Mouse (Mus musculus): ENCODE measurements around the gene Slc17a7. TPM values are rescaled to one million over a fixed set of nuclear protein-coding genes. Genes with fewer than 3 reads are reported as not detected.
A peak's percentile ranks its signal among the peaks of the same experiment; 100 is the strongest.

Slc17a7 gene
- polyA plus RNA-seq (2015; fragmentation: Nextera tagmentation; extraction: Ambion mirVana): 0.13 TPM in 1 of 2 replicates, not detected in the other

DNA sequence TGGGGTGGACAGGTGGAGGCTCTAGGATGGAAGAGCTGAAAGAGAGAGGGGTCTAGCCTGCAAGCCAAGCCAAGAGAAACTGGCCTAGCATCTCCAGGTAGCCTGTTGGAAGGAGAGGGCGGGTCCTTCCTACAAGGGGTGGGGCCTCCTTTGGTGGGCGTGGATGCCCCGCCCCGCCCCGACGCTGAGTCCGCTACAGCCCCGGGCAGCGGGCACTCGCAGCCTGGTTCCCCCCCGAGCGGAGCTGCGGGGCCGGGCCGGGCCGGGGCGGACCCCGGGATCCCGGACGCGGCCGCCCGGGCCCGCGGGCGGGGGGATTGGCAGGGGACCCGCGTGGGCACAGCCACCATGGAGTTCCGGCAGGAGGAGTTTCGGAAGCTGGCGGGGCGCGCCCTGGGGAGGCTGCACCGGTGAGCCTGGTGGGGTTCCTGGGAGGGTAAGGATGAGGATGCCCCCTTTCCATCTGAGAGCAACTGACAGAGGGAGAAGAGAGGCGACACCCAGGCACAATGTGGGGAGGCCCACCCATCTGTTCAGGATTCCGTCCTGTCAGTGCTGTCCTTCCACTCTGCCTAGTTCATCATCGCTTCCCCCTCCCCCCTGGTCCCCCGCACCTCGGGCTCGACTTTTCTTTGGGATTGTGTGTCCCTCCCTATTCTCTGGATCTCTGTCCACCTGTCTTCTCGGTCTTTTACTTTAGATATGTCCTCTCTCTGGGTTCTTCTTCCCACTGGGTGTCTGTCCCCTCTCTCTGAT, at the start of gene Slc17a7:
Slc17a7 (plus strand) TSS at position 215 of the 756 bp plus-strand sequence.
- Histone ChIP-seq H3K4me1 (peaks cover 15% of the 10 kb centered on the region), H3K9ac (no peak within 1 kb of the TSS), H3K27me3 (replicated peaks) (peaks cover 63% of the 10 kb centered on the region), H3K4me3 (replicated peaks) (peak within 1 kb of the TSS; percentile 46), H3K9me3 (no peaks in the 10 kb centered on the region), H3K36me3 (peaks cover 5% of the 10 kb centered on the region; the same call in 1 of the 2 replicates), H3K4me2 (peak within 1 kb of the TSS; percentile 80), H3K27ac (no peak within 1 kb of the TSS)
- 2% methylated on average over 37 of the region's 41 CpGs for WGBS
- ATAC-seq (ENCODE audit: insufficient read depth, low FRiP score, low read depth): no peak

DNA sequence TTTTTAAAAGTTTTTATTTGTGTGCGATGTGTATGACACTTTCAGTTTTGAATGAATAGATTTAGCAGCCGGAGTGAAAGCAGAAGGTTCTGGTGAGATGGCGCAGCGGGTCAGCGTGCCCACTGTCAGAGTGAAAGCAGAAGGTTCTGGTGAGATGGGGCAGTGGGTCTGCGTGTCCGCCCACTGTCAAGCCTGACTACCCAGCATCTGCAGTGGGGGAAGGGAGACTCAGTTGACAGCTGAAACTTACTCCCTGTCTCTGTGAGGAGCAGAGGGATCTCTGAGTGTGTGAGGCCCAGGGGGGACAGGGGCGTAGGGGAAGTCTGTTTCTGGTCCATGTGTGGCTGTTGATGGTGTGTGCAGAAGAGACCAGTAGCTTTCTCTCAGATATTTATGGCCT, 46.2 kb upstream of the Slc17a7 start:
- no peak overlapping the region for H3K4me3 ChIP-seq (replicated peaks)
- ATAC-seq (ENCODE audit: insufficient read depth, low FRiP score, low read depth): no peak
- WGBS: 75% methylated on average over 8 of the region's 8 CpGs
- H3K9me3 ChIP-seq: no peaks in the 10 kb centered on the region
- no peak overlapping the region for H3K9ac ChIP-seq
- H3K27me3 ChIP-seq (replicated peaks): no peaks in the 10 kb centered on the region
- H3K36me3 ChIP-seq: peaks cover 28% of the 10 kb centered on the region
- peaks cover 11% of the 10 kb centered on the region for H3K4me1 ChIP-seq
- H3K27ac ChIP-seq: peak overlapping the region; percentile 21; the same call in 1 of the 2 replicates
- H3K4me2 ChIP-seq: no peak overlapping the region

DNA sequence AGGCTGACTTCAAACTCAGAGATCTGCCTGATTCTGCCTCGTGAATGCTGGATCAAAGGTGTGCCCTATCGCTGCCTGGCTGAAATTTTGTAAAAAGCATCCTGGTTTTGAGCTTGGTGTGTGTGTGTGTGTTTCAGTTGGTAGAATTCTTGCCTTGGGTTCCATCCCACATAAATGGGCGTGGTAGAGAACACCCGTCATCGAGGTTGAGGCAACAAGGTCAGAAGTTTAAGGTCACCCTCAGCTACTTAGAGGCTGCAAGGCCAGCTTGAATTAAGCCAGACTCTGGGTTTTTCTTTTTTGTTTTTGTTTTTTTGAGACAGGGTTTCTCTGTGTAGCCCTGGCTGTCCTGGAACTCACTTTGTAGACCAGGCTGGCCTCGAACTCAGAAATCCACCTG, 45.4 kb upstream of the Slc17a7 start:
- no peak overlapping the region for H3K27ac ChIP-seq

DNA sequence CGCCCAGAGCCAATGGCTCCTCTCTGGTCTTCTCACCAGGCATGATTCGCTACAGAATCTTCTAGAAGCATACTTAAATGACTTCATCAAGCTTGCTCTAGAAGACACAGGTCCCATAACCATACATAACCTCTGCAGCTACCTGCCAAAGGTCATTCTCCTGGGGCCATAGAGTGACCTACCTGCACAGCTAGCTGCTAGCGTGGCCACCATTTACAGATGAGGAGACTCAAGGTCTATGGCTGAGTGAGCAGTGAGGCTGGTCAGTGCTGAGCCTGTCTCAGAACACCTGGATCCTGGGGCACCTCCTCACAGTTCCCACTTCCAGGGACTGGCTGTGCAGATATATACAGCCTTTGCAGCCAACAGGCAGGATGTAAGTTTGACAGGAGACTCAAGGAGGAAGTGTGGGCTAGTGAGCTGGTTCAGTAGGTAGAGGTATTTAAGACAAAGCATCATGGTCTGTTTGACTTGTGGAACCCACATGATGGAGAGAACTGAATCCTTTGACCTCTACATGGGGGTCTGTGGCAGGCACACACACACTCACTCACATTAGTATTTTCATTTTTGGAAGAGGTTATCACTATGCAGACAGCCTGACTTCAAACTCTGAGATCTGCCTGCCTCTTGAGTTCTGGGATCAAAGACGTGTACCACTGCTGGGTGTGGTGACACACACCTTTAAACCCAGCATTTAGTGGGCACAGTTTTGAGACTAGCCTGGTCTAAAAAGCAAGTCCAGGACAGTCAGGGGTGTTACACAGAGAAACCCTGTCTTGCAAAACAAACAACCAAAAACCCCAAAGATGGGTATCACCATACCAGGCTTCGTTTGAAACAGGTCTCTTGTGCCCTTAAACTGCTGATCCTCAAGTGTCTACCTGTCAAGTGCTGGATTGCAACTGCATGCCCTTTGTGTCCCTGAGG, 43.7 kb upstream of the Slc17a7 start:
- 77% methylated on average over 5 of the region's 5 CpGs for WGBS
- Histone ChIP-seq H3K4me2 (no peak overlapping the region), H3K27me3 (replicated peaks) (no peaks in the 10 kb centered on the region), H3K9ac (no peak overlapping the region), H3K9me3 (no peaks in the 10 kb centered on the region), H3K36me3 (peaks cover 39% of the 10 kb centered on the region), H3K4me3 (replicated peaks) (no peak overlapping the region), H3K4me1 (peaks cover 21% of the 10 kb centered on the region), H3K27ac (no peak overlapping the region)
- no peak for ATAC-seq (ENCODE audit: insufficient read depth, low FRiP score, low read depth)

More for the DNA sequence above, 45.4 kb upstream of the Slc17a7 start:
- peaks cover 18% of the 10 kb centered on the region for H3K4me1 ChIP-seq
- H3K4me2 ChIP-seq: no peak overlapping the region
- 83% methylated on average over 6 of the region's 6 CpGs for WGBS
- H3K27me3 ChIP-seq (replicated peaks): no peaks in the 10 kb centered on the region
- H3K36me3 ChIP-seq: peaks cover 35% of the 10 kb centered on the region
- no peak overlapping the region for H3K9ac ChIP-seq
- no peak for ATAC-seq (ENCODE audit: insufficient read depth, low FRiP score, low read depth)
- H3K9me3 ChIP-seq: no peaks in the 10 kb centered on the region
- H3K4me3 ChIP-seq (replicated peaks): no peak overlapping the region

DNA sequence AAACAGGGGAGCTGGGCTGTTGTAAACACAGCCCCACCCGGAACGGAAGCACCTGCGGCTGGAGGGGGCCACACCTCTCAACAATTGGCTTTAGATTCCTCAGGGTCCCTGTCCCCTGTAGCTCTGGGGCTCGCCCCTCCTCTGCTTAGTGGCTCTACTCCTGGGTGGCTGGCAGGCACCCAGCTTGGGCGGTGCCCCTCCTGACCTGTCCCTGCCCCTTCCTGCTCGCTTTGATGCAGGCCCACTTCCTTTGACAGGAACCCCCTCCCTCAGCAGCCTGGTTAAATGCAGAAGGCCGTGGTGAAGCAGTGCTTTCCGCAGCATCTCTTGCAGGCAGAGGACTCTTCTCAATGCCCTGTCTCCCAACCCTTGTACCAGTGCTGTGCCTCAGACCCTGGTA, 42.3 kb upstream of the Slc17a7 start:
- no peaks in the 10 kb centered on the region for H3K27me3 ChIP-seq (replicated peaks)
- no peak for ATAC-seq (ENCODE audit: insufficient read depth, low FRiP score, low read depth)
- H3K9ac ChIP-seq: no peak overlapping the region
- H3K4me3 ChIP-seq (replicated peaks): no peak overlapping the region
- H3K36me3 ChIP-seq: peaks cover 52% of the 10 kb centered on the region
- WGBS: 36% methylated on average over 8 of the region's 8 CpGs
- no peaks in the 10 kb centered on the region for H3K9me3 ChIP-seq
- peaks cover 34% of the 10 kb centered on the region for H3K4me1 ChIP-seq
- peak overlapping the region; percentile 14 for H3K4me2 ChIP-seq
- H3K27ac ChIP-seq: 0 out of 2 replicates have a peak overlapping the region, but pooled peaks have one; percentile 41

DNA sequence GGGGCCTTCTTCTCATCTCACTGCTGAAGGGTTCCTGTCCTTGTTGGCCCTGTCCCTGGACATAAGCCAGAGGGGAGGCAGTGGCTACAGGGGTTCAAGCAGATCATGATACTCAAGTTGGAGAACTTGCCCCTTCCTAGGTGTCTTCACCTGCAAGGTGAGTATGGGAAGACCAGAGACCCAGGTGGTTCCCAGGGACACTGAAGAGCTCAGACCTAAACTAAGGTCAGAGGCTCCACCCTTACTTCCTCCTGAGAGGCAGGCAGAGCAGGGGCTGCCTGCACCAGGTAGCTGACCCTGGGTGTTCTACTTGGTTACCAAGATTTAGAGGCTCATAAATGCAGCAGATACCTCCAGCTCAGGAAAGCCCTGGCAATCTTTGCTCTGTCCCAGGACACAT, 41.8 kb upstream of the Slc17a7 start:
- Histone ChIP-seq H3K4me2 (peak overlapping the region; percentile 14), H3K4me3 (replicated peaks) (no peak overlapping the region), H3K36me3 (peaks cover 58% of the 10 kb centered on the region), H3K9ac (no peak overlapping the region; the same call in 1 of the 2 replicates), H3K27ac (0 out of 2 replicates have a peak overlapping the region, but pooled peaks have one; percentile 41), H3K4me1 (peaks cover 39% of the 10 kb centered on the region), H3K27me3 (replicated peaks) (no peaks in the 10 kb centered on the region), H3K9me3 (no peaks in the 10 kb centered on the region)
- ATAC-seq (ENCODE audit: insufficient read depth, low FRiP score, low read depth): no peak

DNA sequence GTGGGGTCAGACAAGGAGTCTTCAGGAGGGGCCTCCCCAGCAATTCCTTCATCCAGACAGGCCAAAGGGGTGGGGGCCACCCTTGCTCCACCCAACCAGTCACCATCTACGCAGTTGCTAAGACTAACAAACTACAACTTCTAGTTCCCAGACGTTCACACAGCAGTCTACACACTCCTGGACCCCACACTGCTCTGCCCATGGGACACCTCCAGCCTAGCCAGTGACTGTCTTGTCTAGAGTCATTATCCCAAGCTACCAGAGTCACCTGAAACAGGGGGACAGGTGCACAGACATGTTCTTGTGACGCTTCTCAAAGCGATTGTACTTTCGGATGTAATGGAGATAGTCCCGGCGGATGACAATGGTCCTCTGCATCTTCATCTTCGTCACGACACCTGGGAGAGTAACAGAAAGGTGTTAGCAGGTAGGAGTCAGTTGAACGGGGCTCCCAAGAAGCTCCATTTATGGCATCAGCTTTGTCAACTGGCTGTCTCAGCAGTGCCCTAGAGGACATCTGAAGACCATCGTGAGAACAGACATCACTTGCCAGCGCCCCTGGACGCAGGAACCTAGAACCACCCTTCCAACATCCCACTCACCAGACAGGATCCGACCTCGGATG, 41.1 kb upstream of the Slc17a7 start:
- no peak for ATAC-seq (ENCODE audit: insufficient read depth, low FRiP score, low read depth)
- H3K9me3 ChIP-seq: no peaks in the 10 kb centered on the region
- H3K36me3 ChIP-seq: peaks cover 61% of the 10 kb centered on the region
- H3K4me2 ChIP-seq: peak overlapping the region; percentile 81
- H3K27ac ChIP-seq: peak overlapping the region; percentile 87; the same call in 1 of the 2 replicates
- no peaks in the 10 kb centered on the region for H3K27me3 ChIP-seq (replicated peaks)
- WGBS: 76% methylated on average over 15 of the region's 15 CpGs
- peak overlapping the region; percentile 96 for H3K4me3 ChIP-seq (replicated peaks)
- H3K9ac ChIP-seq: peak overlapping the region; percentile 98
- peaks cover 46% of the 10 kb centered on the region for H3K4me1 ChIP-seq

DNA sequence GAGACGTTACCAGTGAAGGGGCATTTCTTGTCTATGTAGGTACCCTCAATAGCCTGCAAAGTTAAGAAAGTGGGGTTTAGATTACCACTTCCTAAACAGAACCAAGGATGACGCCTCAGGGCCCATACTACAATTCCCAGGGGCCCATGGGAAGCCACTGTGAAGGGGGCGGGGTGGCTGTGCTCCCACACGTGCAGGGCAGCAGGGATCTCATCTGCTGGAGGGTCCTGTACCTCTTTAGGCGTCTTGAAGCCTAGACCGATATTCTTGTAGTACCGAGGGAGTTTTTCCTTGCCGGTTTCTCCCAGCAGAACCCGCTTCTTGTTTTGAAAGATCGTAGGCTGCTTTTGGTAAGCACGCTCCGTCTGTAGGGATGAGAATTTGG, 40.6 kb upstream of the Slc17a7 start:
- ATAC-seq (ENCODE audit: insufficient read depth, low FRiP score, low read depth): no peak
- peak overlapping the region; percentile 96 for H3K4me3 ChIP-seq (replicated peaks)
- peak overlapping the region; percentile 81 for H3K4me2 ChIP-seq
- peak overlapping the region; percentile 98 for H3K9ac ChIP-seq
- H3K9me3 ChIP-seq: no peaks in the 10 kb centered on the region
- 15% methylated on average over 12 of the region's 12 CpGs for WGBS
- no peaks in the 10 kb centered on the region for H3K27me3 ChIP-seq (replicated peaks)
- H3K4me1 ChIP-seq: peaks cover 47% of the 10 kb centered on the region
- peak overlapping the region; percentile 87 for H3K27ac ChIP-seq
- H3K36me3 ChIP-seq: peaks cover 61% of the 10 kb centered on the region

DNA sequence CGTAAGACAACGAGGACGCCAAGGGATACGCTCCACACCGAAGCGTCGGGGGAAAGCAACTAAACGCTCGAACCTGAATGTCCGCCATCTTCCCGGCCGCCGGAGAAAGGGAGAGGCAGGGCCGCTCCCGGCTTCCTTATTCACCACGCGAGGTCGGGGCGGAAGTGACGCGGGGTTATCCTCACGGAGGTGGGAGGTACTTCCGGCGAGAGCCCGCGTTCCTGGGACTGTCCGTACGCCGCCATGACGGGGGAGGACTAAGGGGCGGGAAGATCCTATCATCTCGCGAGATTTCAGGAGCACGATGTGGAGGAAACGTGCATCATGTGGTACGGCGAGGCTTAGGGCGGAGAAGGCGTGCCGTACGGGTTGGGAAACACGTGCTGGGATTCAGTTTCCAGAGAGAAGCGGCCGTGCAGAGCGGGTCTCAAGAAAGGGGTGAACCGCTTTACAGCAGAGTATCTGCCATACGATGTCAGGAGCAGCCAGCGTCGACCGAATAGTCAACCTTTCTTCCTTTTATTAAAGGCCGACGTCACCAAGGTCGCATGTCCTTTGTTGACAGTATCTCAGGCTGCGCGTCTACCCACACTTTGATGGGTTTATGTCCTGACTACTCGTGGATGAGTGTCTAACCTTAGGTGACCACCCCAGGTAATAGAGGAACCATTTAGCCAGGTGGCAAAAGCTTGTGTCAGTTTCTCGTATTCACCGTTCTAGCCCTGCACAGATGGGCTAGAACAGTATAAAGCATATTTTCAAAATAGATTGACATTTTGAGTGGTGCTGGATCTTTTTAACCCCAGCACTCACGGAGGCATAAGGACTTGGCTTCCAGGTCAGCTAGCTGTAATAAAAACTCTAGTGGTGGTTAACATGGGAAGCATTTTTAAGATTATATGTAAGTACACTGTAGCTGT, 39.3 kb upstream of the Slc17a7 start, which contains the start of gene Rps11:
Rps11 (minus strand) TSS at position 216 of the 920 bp plus-strand sequence.
- H3K4me1 ChIP-seq: peaks cover 51% of the 10 kb centered on the region
- peak within 1 kb of the TSS; percentile 98 for H3K9ac ChIP-seq
- ATAC-seq (ENCODE audit: insufficient read depth, low FRiP score, low read depth): peak; percentile 82
- H3K27me3 ChIP-seq (replicated peaks): no peaks in the 10 kb centered on the region
- H3K36me3 ChIP-seq: peaks cover 61% of the 10 kb centered on the region
- no peaks in the 10 kb centered on the region for H3K9me3 ChIP-seq
- peak within 1 kb of the TSS; percentile 81 for H3K4me2 ChIP-seq
- WGBS: 1% methylated on average over 59 of the region's 59 CpGs
- H3K4me3 ChIP-seq (replicated peaks): peak within 1 kb of the TSS; percentile 96
- peak within 1 kb of the TSS; percentile 88 for H3K27ac ChIP-seq

DNA sequence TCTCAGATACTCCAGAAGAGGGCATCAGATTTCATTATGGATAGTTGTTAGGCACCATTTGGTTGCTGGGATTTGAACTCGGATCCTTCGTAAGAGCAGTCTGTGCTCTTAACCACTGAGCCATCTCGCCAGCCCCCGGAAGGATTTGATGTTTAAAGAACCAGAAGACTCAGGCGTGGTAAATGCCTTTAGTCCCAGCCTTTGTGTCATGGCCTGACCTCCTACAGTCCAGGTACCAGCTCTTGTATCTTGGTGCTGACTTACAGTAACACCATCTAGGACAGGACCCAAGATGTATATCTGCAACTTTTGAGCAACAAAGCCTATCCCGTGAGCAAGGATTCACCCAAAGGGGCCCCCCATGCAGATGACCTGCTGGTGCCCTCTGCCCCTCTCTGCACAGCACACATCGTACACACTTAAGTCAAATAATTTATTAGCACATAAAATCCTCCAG, 38.6 kb upstream of the Slc17a7 start:
- Histone ChIP-seq H3K9me3 (no peaks in the 10 kb centered on the region), H3K36me3 (peaks cover 54% of the 10 kb centered on the region), H3K9ac (no peak overlapping the region), H3K27ac (peak overlapping the region; percentile 88), H3K4me2 (peak overlapping the region; percentile 50; the same call in 1 of the 2 replicates), H3K4me3 (replicated peaks) (peak overlapping the region; percentile 96; the same call in 1 of the 2 replicates), H3K27me3 (replicated peaks) (no peaks in the 10 kb centered on the region), H3K4me1 (peaks cover 57% of the 10 kb centered on the region)
- ATAC-seq (ENCODE audit: insufficient read depth, low FRiP score, low read depth): no peak
- WGBS: 22% methylated on average over 7 of the region's 7 CpGs

All from stomach, embryonic 15.5 days (tissue).